Mouse (Mus musculus) skeletal muscle tissue, adult 2 months (tissue): ENCODE data around the gene Proca1.

Experiments
- DNase-seq: peaks from one replicate; pipeline ENCODE4 v3.0.0-alpha.2; 2012; ENCODE audit warnings: low read depth, low spot score

Gene Proca1

GRCm38 (mm10) chr11:78166161-78166560 is 27.0 kb upstream of the Proca1 start:
- DNase-seq = no peak

GRCm38 (mm10) chr11:78166640-78167039 is 26.6 kb upstream of the Proca1 start:
- no peak for DNase-seq

- DNase-seq = no peak
Measured at GRCm38 (mm10) chr11:78167257-78167959, 25.8 kb upstream of the Proca1 start.

GRCm38 (mm10) chr11:78168541-78169468 is 24.4 kb upstream of the Proca1 start:
- DNase-seq = no peak

- DNase-seq = no peak
Measured at GRCm38 (mm10) chr11:78170306-78170705, 22.9 kb upstream of the Proca1 start.

GRCm38 (mm10) chr11:78171328-78171727 is 21.9 kb upstream of the Proca1 start:
- DNase-seq = no peak

GRCm38 (mm10) chr11:78172034-78172747 is 21.0 kb upstream of the Proca1 start:
- no peak for DNase-seq

- DNase-seq = no peak
Measured at GRCm38 (mm10) chr11:78172748-78173383, 20.3 kb upstream of the Proca1 start.

GRCm38 (mm10) chr11:78174506-78174905 is 18.7 kb upstream of the Proca1 start:
- no peak for DNase-seq

- DNase-seq = no peak
Measured at GRCm38 (mm10) chr11:78175771-78176401, 17.3 kb upstream of the Proca1 start.

GRCm38 (mm10) chr11:78176402-78176862 is 16.8 kb upstream of the Proca1 start, which contains the start of the genes Nek8 and Tlcd1:
Nek8 (minus strand) TSS chr11:78176675.
Tlcd1 (plus strand) TSS chr11:78176711.
- DNase-seq = peak; percentile 73

- DNase-seq = no peak
Measured at GRCm38 (mm10) chr11:78176905-78177331, 16.3 kb upstream of the Proca1 start.

GRCm38 (mm10) chr11:78177437-78177836 is 15.8 kb upstream of the Proca1 start:
- DNase-seq = no peak

- DNase-seq = peak; percentile 92
Measured at GRCm38 (mm10) chr11:78177903-78178858, 15.0 kb upstream of the Proca1 start.

- no peak for DNase-seq
Measured at GRCm38 (mm10) chr11:78178859-78179437, 14.2 kb upstream of the Proca1 start.

GRCm38 (mm10) chr11:78179438-78179999 is 13.7 kb upstream of the Proca1 start:
- DNase-seq = no peak

GRCm38 (mm10) chr11:78180081-78180761 is 13.0 kb upstream of the Proca1 start:
- DNase-seq = no peak

- DNase-seq = no peak
Measured at GRCm38 (mm10) chr11:78181830-78182357, 11.3 kb upstream of the Proca1 start.
